Mouse (Mus musculus): Measurements from ENCODE around the gene Iqce. TPM values are rescaled to one million over a fixed set of nuclear protein-coding genes. Genes with fewer than 3 reads are reported as not detected.

Iqce gene
- total and polyA plus RNA-seq, 3 experiments: 2.2 to 11.2 (median 5.3) TPM

DNA sequence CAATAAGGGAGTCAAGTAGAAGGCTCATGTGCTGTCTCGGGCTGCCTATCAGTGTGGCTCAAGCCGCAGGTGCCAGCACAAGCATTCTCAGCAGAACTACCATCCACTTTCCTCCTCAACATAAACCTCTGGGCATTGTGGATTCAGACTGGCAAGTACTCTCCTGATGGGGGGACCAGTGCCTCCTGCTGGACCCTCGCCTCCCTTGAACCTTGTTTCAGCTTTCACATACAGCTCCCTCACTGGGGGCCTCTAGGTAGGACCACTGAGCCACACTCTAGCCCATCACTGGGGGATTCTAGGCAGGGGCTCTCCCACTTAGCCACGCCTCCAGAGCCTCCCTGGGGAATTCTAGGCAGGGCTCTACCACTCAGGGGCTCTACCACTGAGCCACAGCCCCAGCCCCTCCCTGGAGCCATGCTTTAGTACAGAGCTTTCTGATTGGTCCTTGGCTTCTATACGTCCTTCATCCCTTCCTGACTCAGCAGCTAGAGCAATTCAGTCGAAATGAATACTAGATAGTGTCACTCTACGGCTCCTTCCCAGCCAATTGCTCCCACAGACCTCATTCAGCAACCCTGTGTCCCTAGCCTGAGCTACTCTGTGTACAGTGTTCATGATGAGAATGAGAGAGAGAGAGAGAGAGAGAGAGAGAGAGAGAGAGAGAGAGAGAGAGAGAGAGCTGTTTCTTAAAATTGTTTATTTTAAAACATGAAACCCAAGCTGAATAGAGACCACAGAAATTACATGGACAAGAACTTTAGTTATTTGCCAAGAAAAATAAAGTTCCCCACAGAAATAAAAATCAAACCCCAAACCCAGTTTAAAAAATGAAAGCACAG is 82.1 kb downstream of the Iqce start:
- peaks cover 0 to 8% of the 10 kb centered on the region in 2 experiments for H3K36me3 ChIP-seq (replicated peaks in 1 of 2; ENCODE audit: control insufficient read depth in 1 of 2, insufficient read depth in 1 of 2, low read length in 1 of 2)
- no peaks in the 10 kb centered on the region for H3K9me3 ChIP-seq (replicated peaks; ENCODE audit: low read length)
- no peaks in the 10 kb centered on the region for H3K79me2 ChIP-seq (replicated peaks; ENCODE audit: control insufficient read depth, extremely low read depth, insufficient read depth, poor library complexity, severe bottlenecking)
- no peak for DNase-seq (ENCODE audit: extremely low read depth)
- no peak overlapping the region for H3K9ac ChIP-seq (ENCODE audit: insufficient read depth, low read depth)
- no peak overlapping the region for H3K27ac ChIP-seq (ENCODE audit: insufficient read depth, low read depth)
- dilution Hi-C loops (cut with MboI; ENCODE audit: extremely low pct_ligation_motif_present, extremely low pct_unique_long_range_greater_than_20kb, low sequenced_read_pairs): no loop called here
- in situ Hi-C loops (cut with MboI; ENCODE audit: low pct_ligation_motif_present, low pct_unique_long_range_greater_than_20kb, low sequenced_read_pairs): loop anchor here (5.0 kb wide), 1 partner anchor 78 kb away; no protein-coding TSS in a partner anchor
- no peak overlapping the region for H3K4me3 ChIP-seq (replicated peaks in 1 of 3; ENCODE audit: low read depth in 2 of 3, low read length in 2 of 3, poor library complexity in 1 of 3)
- H3K4me2 ChIP-seq (ENCODE audit: insufficient read depth, low read depth, poor library complexity, severe bottlenecking): no peak overlapping the region
- TF ChIP-seq ELF1 (IDR thresholded peaks at IDR 0.05; ENCODE audit: low read depth, low read length): no peak
- TF ChIP-seq UBTF (IDR thresholded peaks at IDR 0.05; ENCODE audit: low read depth, low read length): no peak
- no peak for TF ChIP-seq POLR2A (IDR thresholded peaks at IDR 0.05; ENCODE audit: low read depth, low read length)
- no peak for TF ChIP-seq MEF2A (IDR thresholded peaks at IDR 0.05; ENCODE audit: borderline replicate concordance, low read depth, low read length)
- TF ChIP-seq CHD1 (IDR thresholded peaks at IDR 0.05; ENCODE audit: low read depth, low read length): no peak
- no peak for TF ChIP-seq HCFC1 (IDR thresholded peaks at IDR 0.05; ENCODE audit: low read depth, low read length)
- TF ChIP-seq ZKSCAN1 (IDR thresholded peaks at IDR 0.05; ENCODE audit: borderline replicate concordance, low read depth, low read length): no peak
- no peak for TF ChIP-seq ZMIZ1 (IDR thresholded peaks at IDR 0.05; ENCODE audit: low read depth, low read length)
- TF ChIP-seq MAFK (IDR thresholded peaks at IDR 0.05; ENCODE audit: insufficient replicate concordance, low read length): no peak
- TF ChIP-seq E2F4 (IDR thresholded peaks at IDR 0.05; ENCODE audit: insufficient replicate concordance, low read depth, low read length): no peak
- no peak for TF ChIP-seq ZNF384 (IDR thresholded peaks at IDR 0.05; ENCODE audit: low read depth, low read length)
- no peak for TF ChIP-seq NELFE (IDR thresholded peaks at IDR 0.05; ENCODE audit: low read depth, low read length)
- TF ChIP-seq KAT2A (IDR thresholded peaks at IDR 0.05; ENCODE audit: insufficient replicate concordance, low read length): no peak
- no peak for TF ChIP-seq NRF1 (IDR thresholded peaks at IDR 0.05; ENCODE audit: low read depth, low read length)
- no peak for TF ChIP-seq EP300 (IDR thresholded peaks at IDR 0.05; ENCODE audit: low read length)
- no peak for TF ChIP-seq IRF4 (IDR thresholded peaks at IDR 0.05; ENCODE audit: low read depth, low read length)
- TF ChIP-seq GABPA (IDR thresholded peaks at IDR 0.05; ENCODE audit: insufficient replicate concordance, low read depth, low read length): no peak
- TF ChIP-seq MAX (IDR thresholded peaks at IDR 0.05; ENCODE audit: low read length): no peak
- H3K27me3 ChIP-seq (replicated peaks): peaks cover 1% of the 10 kb centered on the region
- H3K4me1 ChIP-seq (ENCODE audit: control insufficient read depth in 1 of 2, insufficient read depth in 2 of 2): peaks cover 13 to 33% of the 10 kb centered on the region in 2 experiments

DNA sequence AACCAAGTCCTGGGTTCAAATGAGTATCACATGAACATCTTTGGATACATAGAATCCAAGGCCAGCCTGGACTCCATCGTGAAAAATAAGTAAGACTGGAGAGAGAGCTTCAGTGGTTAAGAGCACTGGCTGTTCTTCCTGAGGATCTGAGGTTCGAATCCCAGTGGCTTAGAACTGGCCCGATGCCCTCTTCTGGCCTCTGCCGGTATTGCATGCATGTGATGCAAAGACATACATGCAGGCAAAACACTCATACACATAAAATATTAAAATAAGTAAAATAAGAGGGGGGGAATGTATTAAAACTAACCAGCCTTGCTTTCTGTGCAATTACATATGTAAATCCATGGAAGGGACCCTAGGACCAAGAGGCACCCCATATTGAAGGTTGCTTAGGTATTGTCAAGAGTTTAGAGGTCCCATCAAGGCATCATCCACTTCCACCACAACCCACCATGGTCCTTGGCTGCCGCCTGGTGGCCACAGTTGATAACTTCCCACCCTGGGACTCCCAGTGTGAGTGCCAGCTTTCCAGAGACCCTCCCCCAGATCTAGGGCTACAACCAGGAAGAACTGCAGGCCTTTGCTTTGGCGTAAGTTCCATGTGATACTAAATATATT is 82.9 kb downstream of the Iqce start:
- in situ Hi-C loops (cut with MboI; ENCODE audit: low pct_ligation_motif_present, low pct_unique_long_range_greater_than_20kb, low sequenced_read_pairs) (loop anchor here (5.0 kb wide), 1 partner anchor 77 kb away; no protein-coding TSS in a partner anchor), dilution Hi-C loops (cut with MboI; ENCODE audit: extremely low pct_ligation_motif_present, extremely low pct_unique_long_range_greater_than_20kb, low sequenced_read_pairs) (no loop called here)
- no peak overlapping the region for H3K4me2 ChIP-seq (ENCODE audit: insufficient read depth, low read depth, poor library complexity, severe bottlenecking)
- peak; percentile 69 for DNase-seq (ENCODE audit: extremely low read depth)
- TF ChIP-seq POLR2AphosphoS2 (IDR thresholded peaks at IDR 0.05; ENCODE audit: low read depth, low read length) (no peak), JUND (conservative IDR thresholded peaks at IDR 0.05; ENCODE audit: low read depth, low read length) (no peak), MXI1 (IDR thresholded peaks at IDR 0.05; ENCODE audit: low read depth, low read length) (no peak), CHD2 (IDR thresholded peaks at IDR 0.05; ENCODE audit: low read length) (no peak), SMC3 (IDR thresholded peaks at IDR 0.05; ENCODE audit: low read depth, low read length) (peak; percentile 83), POLR2A (IDR thresholded peaks at IDR 0.05; ENCODE audit: low read depth, low read length) (no peak), ZKSCAN1 (IDR thresholded peaks at IDR 0.05; ENCODE audit: borderline replicate concordance, low read depth, low read length) (no peak), NELFE (IDR thresholded peaks at IDR 0.05; ENCODE audit: low read depth, low read length) (no peak), IRF4 (IDR thresholded peaks at IDR 0.05; ENCODE audit: low read depth, low read length) (no peak), ZMIZ1 (IDR thresholded peaks at IDR 0.05; ENCODE audit: low read depth, low read length) (no peak), RAD21 (IDR thresholded peaks at IDR 0.05; ENCODE audit: low read depth, low read length) (peak; percentile 87), ZNF384 (IDR thresholded peaks at IDR 0.05; ENCODE audit: low read depth, low read length) (no peak), CTCF (conservative IDR thresholded peaks at IDR 0.05 in 1 of 2, IDR thresholded peaks at IDR 0.05 in 1 of 2; ENCODE audit: low read depth in 2 of 2, low read length in 2 of 2) (peak; percentile 82 to 88), ZC3H11A (IDR thresholded peaks at IDR 0.05; ENCODE audit: low read depth, low read length) (no peak; the same call in 1 of the 2 replicates), MAX (IDR thresholded peaks at IDR 0.05; ENCODE audit: low read length) (no peak)
- H3K9ac ChIP-seq (ENCODE audit: insufficient read depth, low read depth): no peak overlapping the region
- H3K36me3 ChIP-seq (replicated peaks in 1 of 2; ENCODE audit: control insufficient read depth in 1 of 2, insufficient read depth in 1 of 2, low read length in 1 of 2): peaks cover 0 to 5% of the 10 kb centered on the region in 2 experiments
- peaks cover 13 to 33% of the 10 kb centered on the region in 2 experiments for H3K4me1 ChIP-seq (ENCODE audit: control insufficient read depth in 1 of 2, insufficient read depth in 2 of 2)
- H3K27ac ChIP-seq (ENCODE audit: insufficient read depth, low read depth): no peak overlapping the region
- no peaks in the 10 kb centered on the region for H3K79me2 ChIP-seq (replicated peaks; ENCODE audit: control insufficient read depth, extremely low read depth, insufficient read depth, poor library complexity, severe bottlenecking)
- H3K4me3 ChIP-seq (replicated peaks in 1 of 3; ENCODE audit: low read depth in 2 of 3, low read length in 2 of 3, poor library complexity in 1 of 3): no peak overlapping the region
- H3K9me3 ChIP-seq (replicated peaks; ENCODE audit: low read length): no peaks in the 10 kb centered on the region
- peaks cover 1% of the 10 kb centered on the region for H3K27me3 ChIP-seq (replicated peaks)
